Mouse (Mus musculus): ENCODE data around the gene Galnt2. TPM values are rescaled to one million over a fixed set of nuclear protein-coding genes. Genes with fewer than 3 reads are reported as not detected.

Galnt2 gene
- polyA plus RNA-seq, 1 experiment = 34.1 TPM

GRCm38 (mm10) chr8:124361773-124362427, 130.7 kb downstream of the Galnt2 start:
- H3K27ac ChIP-seq (replicated peaks; ENCODE audit: low read depth, low read length) = no peak overlapping the region
- H3K4me1 ChIP-seq (ENCODE audit: control insufficient read depth, insufficient read depth, insufficient read length, low read length) = no peaks in the 10 kb centered on the region

GRCm38 (mm10) chr8:124362589-124362988, 131.4 kb downstream of the Galnt2 start:
- no peaks in the 10 kb centered on the region for H3K4me1 ChIP-seq (ENCODE audit: control insufficient read depth, insufficient read depth, insufficient read length, low read length)
- H3K4me3 ChIP-seq (ENCODE audit: insufficient read depth, low read depth, low read length) = no peak overlapping the region
- no peak overlapping the region for H3K27ac ChIP-seq (replicated peaks; ENCODE audit: low read depth, low read length)

More at GRCm38 (mm10) chr8:124361773-124362427, 130.7 kb downstream of the Galnt2 start:
- no peak overlapping the region for H3K4me3 ChIP-seq (ENCODE audit: insufficient read depth, low read depth, low read length)

DNA sequence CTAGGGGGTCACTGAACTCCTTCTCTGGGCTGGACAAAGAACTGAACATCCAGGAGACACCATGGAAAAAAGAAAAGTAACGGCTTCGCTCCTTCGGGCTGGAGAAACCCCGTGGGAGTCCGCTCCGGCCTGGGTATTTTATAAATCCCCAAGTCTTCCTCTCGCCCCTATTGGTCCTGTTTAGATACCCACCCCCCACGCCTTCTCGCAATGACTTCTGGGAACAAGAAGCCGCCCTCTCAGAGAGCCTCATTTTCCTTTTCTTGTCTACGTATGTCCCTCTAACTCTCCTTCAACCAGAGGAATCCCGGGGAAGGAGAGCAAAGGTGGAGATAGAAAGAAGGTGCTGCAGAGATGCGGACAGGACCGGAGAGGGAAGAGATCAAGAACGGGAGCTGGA, 132.1 kb downstream of the Galnt2 start:
- H3K4me3 ChIP-seq (ENCODE audit: insufficient read depth, low read depth, low read length) = no peak overlapping the region
- no peaks in the 10 kb centered on the region for H3K4me1 ChIP-seq (ENCODE audit: control insufficient read depth, insufficient read depth, insufficient read length, low read length)
- no peak overlapping the region for H3K27ac ChIP-seq (replicated peaks; ENCODE audit: low read depth, low read length)

DNA sequence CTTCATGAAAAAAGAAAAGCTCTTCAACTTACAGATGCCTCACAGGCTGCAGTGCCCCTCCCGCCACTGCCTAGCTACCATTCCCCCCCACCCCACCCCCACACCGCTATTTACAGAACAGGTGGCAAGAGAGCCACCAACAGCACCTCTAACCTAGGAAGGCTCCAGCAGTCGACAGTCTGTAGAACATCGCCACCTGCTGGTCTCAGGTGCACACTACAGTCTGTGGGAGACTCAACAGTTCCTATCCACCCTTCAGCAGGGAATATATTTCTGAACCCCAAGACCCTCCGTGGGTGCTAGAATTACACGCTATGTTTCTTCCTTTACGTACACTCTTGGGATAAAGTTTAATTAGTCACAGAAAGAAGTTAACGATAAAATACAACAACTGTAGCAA, 137.0 kb downstream of the Galnt2 start:
- no peak overlapping the region for H3K27ac ChIP-seq (replicated peaks; ENCODE audit: low read depth, low read length)
- no peak overlapping the region for H3K4me3 ChIP-seq (ENCODE audit: insufficient read depth, low read depth, low read length)
- no peaks in the 10 kb centered on the region for H3K4me1 ChIP-seq (ENCODE audit: control insufficient read depth, insufficient read depth, insufficient read length, low read length)

DNA sequence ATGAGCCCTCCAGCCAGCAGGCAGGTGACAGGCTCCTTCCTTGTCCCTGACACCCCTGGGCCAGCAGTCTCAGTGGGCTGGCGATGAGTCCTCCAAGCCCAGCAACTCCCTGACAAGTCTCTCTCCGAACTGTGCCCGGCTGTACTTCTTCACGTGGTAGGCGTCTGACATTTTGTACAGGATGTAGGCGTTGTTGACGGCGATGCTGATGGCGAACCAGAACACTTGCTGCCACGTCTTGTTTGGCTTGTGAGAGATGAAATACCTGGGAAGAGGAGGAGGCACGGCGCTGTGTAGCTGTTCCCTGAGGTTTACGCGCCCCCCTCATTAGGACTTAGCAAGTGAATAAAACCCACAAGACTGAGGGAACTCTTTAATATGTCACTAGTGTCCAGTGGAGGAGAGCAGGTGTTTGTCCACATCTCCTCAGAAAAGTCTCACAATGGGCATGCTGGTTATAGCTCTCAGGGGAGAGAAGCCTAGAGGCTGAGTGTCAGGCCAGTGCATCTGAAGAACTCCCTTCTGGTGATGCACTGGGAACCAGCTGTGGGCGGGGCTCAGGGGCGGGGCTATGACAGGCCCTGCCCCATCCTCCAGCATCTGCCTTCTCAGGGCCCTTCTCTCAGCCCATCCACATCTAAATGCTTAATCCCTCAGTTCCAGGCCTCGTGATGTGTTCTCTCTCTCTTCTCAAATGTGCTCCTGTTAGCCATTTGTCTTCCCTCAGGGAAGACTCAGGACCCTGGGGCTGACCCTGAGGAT, 139.4 kb downstream of the Galnt2 start:
- Histone ChIP-seq H3K4me3 (ENCODE audit: insufficient read depth, low read depth, low read length) (no peak overlapping the region), H3K4me1 (ENCODE audit: control insufficient read depth, insufficient read depth, insufficient read length, low read length) (no peaks in the 10 kb centered on the region), H3K27ac (replicated peaks; ENCODE audit: low read depth, low read length) (no peak overlapping the region)

DNA sequence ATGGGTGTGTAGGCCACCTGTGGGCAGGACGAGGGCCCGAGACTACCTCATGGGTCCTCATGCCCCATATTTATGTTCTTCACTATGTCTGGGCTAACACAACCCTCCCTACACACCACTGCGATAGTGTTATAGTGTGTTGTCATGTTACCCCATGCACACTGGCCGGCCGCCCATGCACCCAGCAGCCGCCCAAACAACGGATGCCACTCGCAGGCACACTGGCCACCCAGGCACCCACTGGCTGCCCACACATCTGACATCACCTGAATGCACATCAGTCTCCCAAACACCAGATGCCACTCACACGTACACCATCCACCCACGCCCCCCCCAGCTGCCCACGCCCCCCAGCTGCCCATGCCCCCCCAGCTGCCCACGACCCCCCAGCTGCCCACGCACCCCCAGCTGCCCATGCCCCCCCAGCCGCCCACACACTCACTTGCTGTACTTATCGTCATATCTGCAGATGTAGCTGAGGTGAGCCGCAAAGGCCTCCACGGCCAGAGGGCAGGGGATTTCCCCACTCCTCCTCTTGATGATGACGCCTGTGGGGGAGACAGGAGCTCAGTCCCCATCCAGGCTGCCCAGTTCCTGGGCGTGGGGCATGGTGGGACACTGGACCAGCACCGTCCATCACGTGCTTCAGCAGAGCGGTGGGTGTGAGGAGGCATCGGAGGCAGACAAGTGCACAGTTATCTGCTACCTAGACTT, 140.4 kb downstream of the Galnt2 start:
- H3K4me3 ChIP-seq (ENCODE audit: insufficient read depth, low read depth, low read length) = no peak overlapping the region
- H3K4me1 ChIP-seq (ENCODE audit: control insufficient read depth, insufficient read depth, insufficient read length, low read length) = no peaks in the 10 kb centered on the region
- H3K27ac ChIP-seq (replicated peaks; ENCODE audit: low read depth, low read length) = no peak overlapping the region

GRCm38 (mm10) chr8:124373753-124374152, 142.6 kb downstream of the Galnt2 start:
- no peak overlapping the region for H3K4me3 ChIP-seq (ENCODE audit: insufficient read depth, low read depth, low read length)
- no peaks in the 10 kb centered on the region for H3K4me1 ChIP-seq (ENCODE audit: control insufficient read depth, insufficient read depth, insufficient read length, low read length)
- H3K27ac ChIP-seq (replicated peaks; ENCODE audit: low read depth, low read length) = no peak overlapping the region

GRCm38 (mm10) chr8:124375168-124375567, 144.0 kb downstream of the Galnt2 start:
- H3K27ac ChIP-seq (replicated peaks; ENCODE audit: low read depth, low read length) = no peak overlapping the region
- H3K4me3 ChIP-seq (ENCODE audit: insufficient read depth, low read depth, low read length) = no peak overlapping the region
- no peaks in the 10 kb centered on the region for H3K4me1 ChIP-seq (ENCODE audit: control insufficient read depth, insufficient read depth, insufficient read length, low read length)

- H3K4me1 ChIP-seq (ENCODE audit: control insufficient read depth, insufficient read depth, insufficient read length, low read length) = no peaks in the 10 kb centered on the region
- H3K27ac ChIP-seq (replicated peaks; ENCODE audit: low read depth, low read length) = no peak overlapping the region
- no peak overlapping the region for H3K4me3 ChIP-seq (ENCODE audit: insufficient read depth, low read depth, low read length)
Observed at GRCm38 (mm10) chr8:124375727-124376126, 144.5 kb downstream of the Galnt2 start.

DNA sequence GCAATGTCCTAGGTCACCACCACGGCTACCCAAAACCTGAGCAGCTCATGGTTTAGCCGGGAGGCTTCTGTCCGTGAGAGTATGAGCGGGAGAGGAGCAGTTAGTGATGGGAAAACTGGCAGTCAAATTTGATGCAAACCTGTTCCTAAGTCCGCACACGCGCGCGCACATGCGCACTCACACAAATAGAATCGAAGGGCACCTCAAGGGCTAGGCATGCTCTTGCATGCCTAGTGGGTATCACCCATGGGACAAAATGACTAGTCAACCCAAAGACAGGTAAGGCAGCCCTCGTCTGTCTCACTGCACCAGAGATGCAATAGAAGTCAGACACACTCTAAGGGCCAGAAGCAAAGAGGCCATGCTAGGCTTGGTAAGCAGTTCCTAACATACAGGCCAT, 145.2 kb downstream of the Galnt2 start:
- H3K4me1 ChIP-seq (ENCODE audit: control insufficient read depth, insufficient read depth, insufficient read length, low read length) = no peaks in the 10 kb centered on the region
- no peak overlapping the region for H3K4me3 ChIP-seq (ENCODE audit: insufficient read depth, low read depth, low read length)
- H3K27ac ChIP-seq (replicated peaks; ENCODE audit: low read depth, low read length) = no peak overlapping the region

DNA sequence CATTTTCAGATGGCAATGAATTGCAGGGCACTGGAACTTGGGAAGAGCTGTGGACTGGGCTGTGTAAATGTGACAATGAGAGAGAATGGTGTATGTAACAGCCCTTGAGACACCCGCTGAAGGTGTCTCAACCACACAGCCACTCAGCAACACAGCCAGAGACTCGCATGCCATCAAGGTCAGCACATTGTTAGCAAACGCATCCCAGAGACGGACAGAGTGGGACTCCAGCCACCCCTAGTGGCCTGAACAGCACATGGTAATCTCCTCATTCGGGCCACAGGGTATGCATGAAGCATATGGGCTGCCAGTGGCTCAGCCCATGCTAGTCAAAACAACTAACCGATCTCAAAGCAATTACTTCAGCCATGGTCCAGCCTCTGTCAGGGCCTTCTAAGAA, 148.1 kb downstream of the Galnt2 start:
- Histone ChIP-seq H3K27ac (replicated peaks; ENCODE audit: low read depth, low read length) (no peak overlapping the region), H3K4me1 (ENCODE audit: control insufficient read depth, insufficient read depth, insufficient read length, low read length) (no peaks in the 10 kb centered on the region), H3K4me3 (ENCODE audit: insufficient read depth, low read depth, low read length) (no peak overlapping the region)

DNA sequence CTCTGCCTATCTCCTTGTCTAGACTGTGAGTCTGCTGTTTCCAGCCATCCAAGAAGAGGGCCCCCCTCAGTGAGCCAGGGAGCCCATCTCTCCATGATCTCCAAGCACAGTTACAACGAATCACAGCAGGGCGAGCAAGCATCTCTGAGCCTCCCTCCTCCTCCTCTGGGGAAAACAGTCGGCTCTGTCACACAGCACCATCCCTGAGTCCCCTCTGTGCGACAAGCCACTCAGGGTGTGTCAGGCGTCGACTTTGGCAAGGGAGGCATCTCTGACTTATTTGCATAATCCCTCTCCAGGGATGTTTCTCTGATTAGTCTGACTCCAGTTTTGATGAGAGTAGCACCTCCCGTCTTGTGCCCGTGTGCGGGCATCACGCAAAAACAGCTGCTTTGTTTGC, 151.0 kb downstream of the Galnt2 start:
- no peaks in the 10 kb centered on the region for H3K4me1 ChIP-seq (ENCODE audit: control insufficient read depth, insufficient read depth, insufficient read length, low read length)
- H3K27ac ChIP-seq (replicated peaks; ENCODE audit: low read depth, low read length) = no peak overlapping the region
- no peak overlapping the region for H3K4me3 ChIP-seq (ENCODE audit: insufficient read depth, low read depth, low read length)

- Histone ChIP-seq H3K4me3 (ENCODE audit: insufficient read depth, low read depth, low read length) (no peak overlapping the region), H3K4me1 (ENCODE audit: control insufficient read depth, insufficient read depth, insufficient read length, low read length) (no peaks in the 10 kb centered on the region)
Observed at GRCm38 (mm10) chr8:124384336-124384735, 153.1 kb downstream of the Galnt2 start.

DNA sequence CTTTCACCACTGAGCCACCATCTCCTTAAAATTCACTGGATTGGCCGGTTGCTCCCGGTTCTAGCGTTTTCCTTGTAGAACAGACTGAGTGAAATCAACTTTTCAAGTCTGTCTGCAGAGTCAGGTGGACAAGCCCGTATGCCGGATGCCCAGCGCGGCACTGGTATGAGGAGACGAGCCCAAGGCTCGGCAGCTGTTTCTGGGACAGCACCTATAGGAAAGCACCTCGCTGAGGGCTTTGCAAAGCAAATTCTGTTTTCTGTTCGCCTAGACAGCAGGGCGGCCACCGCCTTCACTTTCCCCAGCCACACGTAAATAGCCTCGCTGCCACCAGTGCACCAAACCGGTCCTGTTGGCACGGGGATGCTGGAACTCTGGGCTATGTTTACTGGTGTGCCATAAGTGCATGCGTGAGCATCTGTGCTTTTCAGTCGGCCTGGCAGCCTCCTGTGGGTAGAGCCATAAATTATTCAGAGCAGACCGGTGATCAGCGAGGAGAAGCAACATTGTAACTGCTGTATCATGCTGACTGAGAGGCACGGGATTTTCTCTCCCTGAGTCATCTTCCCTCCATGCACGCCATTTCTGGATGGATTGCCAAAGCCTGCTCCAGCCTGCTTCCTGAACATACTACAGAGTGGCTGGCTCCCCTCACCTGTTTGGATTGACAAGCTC, 155.2 kb downstream of the Galnt2 start:
- Histone ChIP-seq H3K4me1 (ENCODE audit: control insufficient read depth, insufficient read depth, insufficient read length, low read length) (no peaks in the 10 kb centered on the region), H3K4me3 (ENCODE audit: insufficient read depth, low read depth, low read length) (no peak overlapping the region), H3K27ac (replicated peaks; ENCODE audit: low read depth, low read length) (no peak overlapping the region)

More at GRCm38 (mm10) chr8:124384336-124384735, 153.1 kb downstream of the Galnt2 start:
- H3K27ac ChIP-seq (replicated peaks; ENCODE audit: low read depth, low read length) = no peak overlapping the region

DNA sequence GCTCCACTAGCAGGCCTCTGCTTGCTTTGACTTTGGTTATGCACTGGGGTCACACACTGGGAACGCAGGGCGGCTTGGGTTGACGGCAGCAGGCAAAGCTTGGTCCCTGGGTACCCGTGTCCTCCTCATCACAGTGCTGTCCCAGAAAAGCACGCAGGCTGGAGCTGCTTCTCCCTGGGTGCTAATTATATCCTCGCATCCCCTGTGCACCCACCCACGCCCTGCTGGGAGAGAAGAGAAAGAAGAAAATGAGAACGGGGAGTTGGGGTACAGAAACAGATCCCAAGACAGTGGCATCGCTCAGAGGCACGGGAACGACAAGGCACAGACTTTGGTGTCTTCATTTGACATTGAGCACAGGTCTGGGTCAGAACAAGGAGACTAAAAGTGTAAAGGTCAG, 158.3 kb downstream of the Galnt2 start:
- Histone ChIP-seq H3K27ac (replicated peaks; ENCODE audit: low read depth, low read length) (no peak overlapping the region), H3K4me3 (ENCODE audit: insufficient read depth, low read depth, low read length) (no peak overlapping the region), H3K4me1 (ENCODE audit: control insufficient read depth, insufficient read depth, insufficient read length, low read length) (no peaks in the 10 kb centered on the region)

Measured in brown adipose tissue, adult 24 weeks (tissue).